Mouse (Mus musculus): ENCODE measurements around the gene Usp48.

GRCm38 (mm10) chr4:137679979-137680550 is 86.5 kb downstream of the Usp48 start:
- TF ChIP-seq JUND (IDR thresholded peaks at IDR 0.05; ENCODE audit: low read depth, low read length) (no peak), SMC3 (IDR thresholded peaks at IDR 0.05; ENCODE audit: low read depth, low read length) (no peak), CTCF (IDR thresholded peaks at IDR 0.05 in 2 of 3, conservative IDR thresholded peaks at IDR 0.05 in 1 of 3; ENCODE audit: control insufficient read depth in 1 of 3, insufficient read depth in 1 of 3, low read depth in 2 of 3, low read length in 3 of 3, poor library complexity in 1 of 3, severe bottlenecking in 1 of 3) (no peak), TBP (IDR thresholded peaks at IDR 0.05; ENCODE audit: low read depth, low read length) (no peak), TAL1 (IDR thresholded peaks at IDR 0.05; ENCODE audit: low read length) (no peak), CHD2 (IDR thresholded peaks at IDR 0.05; ENCODE audit: low read length) (no peak), HCFC1 (IDR thresholded peaks at IDR 0.05; ENCODE audit: low read depth, low read length) (no peak), BHLHE40 (IDR thresholded peaks at IDR 0.05; ENCODE audit: borderline replicate concordance, low read depth, low read length) (no peak), POLR2A (IDR thresholded peaks at IDR 0.05; ENCODE audit: control insufficient read depth in 1 of 2, insufficient read depth in 1 of 2, low read depth in 1 of 2, low read length in 2 of 2, poor library complexity in 1 of 2) (no peak), TCF12 (IDR thresholded peaks at IDR 0.05; ENCODE audit: low read depth, low read length) (no peak), MAFK (IDR thresholded peaks at IDR 0.05; ENCODE audit: borderline replicate concordance, low read depth, low read length) (no peak), GATA1 (IDR thresholded peaks at IDR 0.05; ENCODE audit: low read depth, low read length) (no peak), RAD21 (IDR thresholded peaks at IDR 0.05; ENCODE audit: low read depth, low read length) (no peak)

Data from MEL (cell line).